Mouse (Mus musculus): ENCODE data around the gene Pnck. TPM values are rescaled to one million over a fixed set of nuclear protein-coding genes. Genes with fewer than 3 reads are reported as not detected.

Pnck gene
- polyA plus RNA-seq, 1 experiment: 1.2 TPM

GRCm38 (mm10) chrX:73658936-73659574 lies 862 bp downstream of the Pnck start:
- Histone ChIP-seq H3K4me1 (ENCODE audit: control insufficient read depth, insufficient read depth, insufficient read length, low read length) (no peaks in the 10 kb centered on the region), H3K4me3 (ENCODE audit: insufficient read depth, low read depth, low read length) (no peak overlapping the region), H3K27ac (replicated peaks; ENCODE audit: low read depth, low read length) (no peak overlapping the region)

GRCm38 (mm10) chrX:73658391-73658790 lies 1.5 kb downstream of the Pnck start:
- no peaks in the 10 kb centered on the region for H3K4me1 ChIP-seq (ENCODE audit: control insufficient read depth, insufficient read depth, insufficient read length, low read length)
- H3K27ac ChIP-seq (replicated peaks; ENCODE audit: low read depth, low read length): no peak overlapping the region
- H3K4me3 ChIP-seq (ENCODE audit: insufficient read depth, low read depth, low read length): no peak overlapping the region

GRCm38 (mm10) chrX:73655529-73655928 lies 4.4 kb downstream of the Pnck start:
- no peak overlapping the region for H3K4me3 ChIP-seq (ENCODE audit: insufficient read depth, low read depth, low read length)
- H3K4me1 ChIP-seq (ENCODE audit: control insufficient read depth, insufficient read depth, insufficient read length, low read length): no peaks in the 10 kb centered on the region
- H3K27ac ChIP-seq (replicated peaks; ENCODE audit: low read depth, low read length): no peak overlapping the region

GRCm38 (mm10) chrX:73654177-73654576 lies 5.7 kb downstream of the Pnck start:
- Histone ChIP-seq H3K27ac (replicated peaks; ENCODE audit: low read depth, low read length) (no peak overlapping the region), H3K4me3 (ENCODE audit: insufficient read depth, low read depth, low read length) (no peak overlapping the region)

GRCm38 (mm10) chrX:73653392-73653791 lies 6.5 kb downstream of the Pnck start:
- H3K4me3 ChIP-seq (ENCODE audit: insufficient read depth, low read depth, low read length): no peak overlapping the region
- no peaks in the 10 kb centered on the region for H3K4me1 ChIP-seq (ENCODE audit: control insufficient read depth, insufficient read depth, insufficient read length, low read length)
- H3K27ac ChIP-seq (replicated peaks; ENCODE audit: low read depth, low read length): no peak overlapping the region

More at GRCm38 (mm10) chrX:73654177-73654576, 5.7 kb downstream of the Pnck start:
- no peaks in the 10 kb centered on the region for H3K4me1 ChIP-seq (ENCODE audit: control insufficient read depth, insufficient read depth, insufficient read length, low read length)

GRCm38 (mm10) chrX:73650869-73651268 lies 9.0 kb downstream of the Pnck start:
- Histone ChIP-seq H3K4me1 (ENCODE audit: control insufficient read depth, insufficient read depth, insufficient read length, low read length) (no peaks in the 10 kb centered on the region), H3K4me3 (ENCODE audit: insufficient read depth, low read depth, low read length) (no peak overlapping the region), H3K27ac (replicated peaks; ENCODE audit: low read depth, low read length) (no peak overlapping the region)

GRCm38 (mm10) chrX:73645121-73645520 lies 14.8 kb downstream of the Pnck start:
- Histone ChIP-seq H3K27ac (replicated peaks; ENCODE audit: low read depth, low read length) (no peak overlapping the region), H3K4me1 (ENCODE audit: control insufficient read depth, insufficient read depth, insufficient read length, low read length) (no peaks in the 10 kb centered on the region), H3K4me3 (ENCODE audit: insufficient read depth, low read depth, low read length) (no peak overlapping the region)

- peak overlapping the region; percentile 49; the same call in 1 of the 2 replicates for H3K4me3 ChIP-seq (ENCODE audit: insufficient read depth, low read depth, low read length)
- no peaks in the 10 kb centered on the region for H3K4me1 ChIP-seq (ENCODE audit: control insufficient read depth, insufficient read depth, insufficient read length, low read length)
These were observed 19.9 kb downstream of the Pnck start for GRCm38 (mm10) chrX:73639901-73640469.

GRCm38 (mm10) chrX:73639255-73639675 lies 20.7 kb downstream of the Pnck start, which contains the start of gene Dusp9:
Dusp9 (plus strand) TSS chrX:73639419.
- Histone ChIP-seq H3K4me3 (ENCODE audit: insufficient read depth, low read depth, low read length) (peak within 1 kb of the TSS; percentile 49; the same call in 1 of the 2 replicates), H3K4me1 (ENCODE audit: control insufficient read depth, insufficient read depth, insufficient read length, low read length) (no peaks in the 10 kb centered on the region), H3K27ac (replicated peaks; ENCODE audit: low read depth, low read length) (no peak within 1 kb of the TSS)

More at GRCm38 (mm10) chrX:73639901-73640469, 19.9 kb downstream of the Pnck start:
- no peak overlapping the region for H3K27ac ChIP-seq (replicated peaks; ENCODE audit: low read depth, low read length)

GRCm38 (mm10) chrX:73637415-73637814 lies 22.5 kb downstream of the Pnck start:
- Histone ChIP-seq H3K4me1 (ENCODE audit: control insufficient read depth, insufficient read depth, insufficient read length, low read length) (no peaks in the 10 kb centered on the region), H3K4me3 (ENCODE audit: insufficient read depth, low read depth, low read length) (peak overlapping the region; percentile 18; the same call in 1 of the 2 replicates), H3K27ac (replicated peaks; ENCODE audit: low read depth, low read length) (no peak overlapping the region)

- Histone ChIP-seq H3K4me1 (ENCODE audit: control insufficient read depth, insufficient read depth, insufficient read length, low read length) (no peaks in the 10 kb centered on the region), H3K4me3 (ENCODE audit: insufficient read depth, low read depth, low read length) (no peak overlapping the region), H3K27ac (replicated peaks; ENCODE audit: low read depth, low read length) (no peak overlapping the region)
These were observed 24.5 kb downstream of the Pnck start for GRCm38 (mm10) chrX:73635425-73635824.

GRCm38 (mm10) chrX:73626981-73627380 lies 32.9 kb downstream of the Pnck start:
- Histone ChIP-seq H3K4me3 (ENCODE audit: insufficient read depth, low read depth, low read length) (no peak overlapping the region), H3K4me1 (ENCODE audit: control insufficient read depth, insufficient read depth, insufficient read length, low read length) (no peaks in the 10 kb centered on the region), H3K27ac (replicated peaks; ENCODE audit: low read depth, low read length) (no peak overlapping the region)

GRCm38 (mm10) chrX:73619890-73620289 lies 40.0 kb downstream of the Pnck start:
- Histone ChIP-seq H3K4me1 (ENCODE audit: control insufficient read depth, insufficient read depth, insufficient read length, low read length) (no peaks in the 10 kb centered on the region), H3K27ac (replicated peaks; ENCODE audit: low read depth, low read length) (no peak overlapping the region), H3K4me3 (ENCODE audit: insufficient read depth, low read depth, low read length) (no peak overlapping the region)

- no peaks in the 10 kb centered on the region for H3K4me1 ChIP-seq (ENCODE audit: control insufficient read depth, insufficient read depth, insufficient read length, low read length)
- H3K27ac ChIP-seq (replicated peaks; ENCODE audit: low read depth, low read length): no peak overlapping the region
- H3K4me3 ChIP-seq (ENCODE audit: insufficient read depth, low read depth, low read length): no peak overlapping the region
These were observed 40.5 kb downstream of the Pnck start for GRCm38 (mm10) chrX:73619401-73619800.

GRCm38 (mm10) chrX:73615876-73616275 lies 44.0 kb downstream of the Pnck start:
- Histone ChIP-seq H3K4me1 (ENCODE audit: control insufficient read depth, insufficient read depth, insufficient read length, low read length) (no peaks in the 10 kb centered on the region), H3K27ac (replicated peaks; ENCODE audit: low read depth, low read length) (no peak overlapping the region), H3K4me3 (ENCODE audit: insufficient read depth, low read depth, low read length) (no peak overlapping the region)

GRCm38 (mm10) chrX:73613665-73614064 lies 46.3 kb downstream of the Pnck start:
- Histone ChIP-seq H3K4me3 (ENCODE audit: insufficient read depth, low read depth, low read length) (no peak overlapping the region), H3K4me1 (ENCODE audit: control insufficient read depth, insufficient read depth, insufficient read length, low read length) (no peaks in the 10 kb centered on the region), H3K27ac (replicated peaks; ENCODE audit: low read depth, low read length) (no peak overlapping the region)
